Mouse (Mus musculus): ENCODE measurements around the gene Olfr513.

Olfr513 gene

DNA sequence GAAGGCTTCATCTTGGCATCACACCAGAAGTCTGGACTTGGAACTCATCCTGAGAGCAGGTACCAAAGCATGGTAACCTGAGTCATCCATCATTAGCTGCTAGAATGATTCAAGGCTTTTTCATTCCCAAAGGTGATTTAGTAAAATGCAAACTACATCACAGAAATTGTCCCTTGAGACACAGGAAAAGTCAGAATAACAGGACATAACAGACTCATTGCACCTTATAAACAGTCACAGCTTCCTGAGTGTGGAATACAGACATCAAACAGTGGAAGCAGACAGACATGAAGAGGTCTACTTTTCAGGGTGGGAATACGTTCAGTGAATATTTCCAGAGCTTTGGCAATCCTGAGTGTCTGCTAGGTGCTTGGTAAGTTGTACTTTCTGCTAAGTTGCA is at the start of gene Olfr513:
TSS of gene Olfr513 (plus strand) at position 301 of the 400 bp plus-strand sequence.
- no peak for DNase-seq (ENCODE audit: low spot score in 2 of 2)

GRCm38 (mm10) chr7:108713020-108713419 is 37.8 kb upstream of the Olfr513 start, which contains the start of gene Olfr512:
TSS of gene Olfr512 (plus strand) at chr7:108713320.
- no peak for DNase-seq (ENCODE audit: low spot score in 2 of 2)

DNA sequence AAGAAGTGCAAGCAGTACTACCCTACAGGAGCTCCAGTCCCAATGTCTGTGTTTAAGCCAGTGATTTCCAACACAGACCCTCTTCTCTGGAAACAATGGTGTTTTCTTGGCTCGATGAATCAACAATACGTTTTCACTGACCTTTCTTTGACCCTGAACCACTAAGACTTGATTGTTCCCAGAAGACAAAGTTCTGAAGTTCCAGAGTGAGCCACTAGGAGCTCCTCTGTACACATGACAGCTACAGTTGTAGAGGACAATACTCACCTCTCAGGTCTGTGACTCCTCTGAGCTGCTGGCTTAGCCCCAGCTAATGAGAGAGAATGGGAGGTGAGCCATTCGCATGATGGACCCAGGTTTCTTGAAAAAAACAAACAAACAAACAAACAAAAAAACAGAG is 9.6 kb downstream of the Olfr513 start:
- DNase-seq (ENCODE audit: low spot score in 2 of 2) = no peak

GRCm38 (mm10) chr7:108797205-108797933 is 46.6 kb downstream of the Olfr513 start:
- no peak for DNase-seq (ENCODE audit: low spot score in 2 of 2)
